Mouse (Mus musculus): ENCODE data around the gene Zdhhc19.

DNA sequence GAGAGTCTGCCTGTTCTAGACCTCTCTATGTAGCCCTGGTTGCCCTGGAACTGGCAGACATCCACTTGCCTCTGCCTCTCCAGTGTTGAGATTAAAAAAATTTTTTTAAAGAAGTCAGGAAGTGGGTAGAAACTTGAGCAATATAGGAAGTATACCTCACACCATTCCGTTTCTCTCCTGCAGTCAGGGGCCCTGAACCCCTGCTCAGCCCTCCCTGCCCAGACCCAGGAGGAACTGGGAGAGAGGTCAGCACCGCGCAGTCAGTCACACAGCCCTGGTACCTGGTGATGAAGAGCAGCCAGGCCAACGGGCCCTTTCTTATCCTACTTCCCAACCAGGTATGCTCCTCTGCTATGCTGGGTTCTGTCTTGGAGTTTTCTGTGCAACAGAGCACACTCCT is 54.0 kb downstream of the Zdhhc19 start:
- TF ChIP-seq CTCF (IDR thresholded peaks at IDR 0.05) (no peak), EP300 (IDR thresholded peaks at IDR 0.05) (no peak)
